Mouse (Mus musculus) monocyte, adult 59 days (primary cell): Measurements from ENCODE around the gene Gm10197. TPM values are rescaled to one million over a fixed set of nuclear protein-coding genes. Genes with fewer than 3 reads are reported as not detected.

Source experiments
- total RNA-seq, 2 experiments: library from RNA; stranded (reverse); gene quantifications; one replicate each; pipeline ENCODE4 v1.2.4; 2023

Gm10197 gene
- total RNA-seq = not detected

GRCm38 (mm10) chr19:53371666-53372065 is at the start of gene Gm10197:
Gene Gm10197, minus strand, starts transcription at chr19:53371766.

GRCm38 (mm10) chr19:53390495-53391007 is 19.0 kb upstream of the Gm10197 start, which contains the start of gene Smndc1:
Gene Smndc1, minus strand, starts transcription at chr19:53390578.

Other genes starting within 250 kb of the Gm10197 start
- gene Add3, start 231.3 kb downstream of the Gm10197 start, total RNA-seq = 100 to 1,000 TPM; 295 TPM
- gene Mxi1, start 61.2 kb downstream of the Gm10197 start, total RNA-seq = 10 to 100 TPM; 50.0 to 56.7 TPM
- 10 to 100 TPM; 71.6 to 76.0 TPM for gene Smndc1, start 18.8 kb upstream of the Gm10197 start, total RNA-seq
- 100 to 1,000 TPM; 126 to 188 TPM for gene Dusp5, start 157.3 kb upstream of the Gm10197 start, total RNA-seq
- 10 to 100 TPM; 13.4 to 43.3 TPM for gene Nutf2-ps1, start 217.3 kb upstream of the Gm10197 start, total RNA-seq
- 10 to 100 TPM; 39.8 to 48.9 TPM for gene Smc3, start 228.6 kb upstream of the Gm10197 start, total RNA-seq